Mouse (Mus musculus): ENCODE measurements at regions not wholly inside any gene's neighbourhood (a gene's known extent, or its start where the extent isn't known, plus 50 kb on each side); places are given as distances from the start of the nearest gene placed in this dataset.

- Histone ChIP-seq H3K4me1 (no peaks in the 10 kb centered on the region), H3K36me3 (no peaks in the 10 kb centered on the region), H3K4me3 (replicated peaks) (no peak overlapping the region), H3K9ac (no peak overlapping the region), H3K4me2 (replicated peaks) (no peak overlapping the region), H3K27ac (replicated peaks) (no peak overlapping the region), H3K9me3 (replicated peaks) (no peaks in the 10 kb centered on the region), H3K27me3 (no peaks in the 10 kb centered on the region)
- ATAC-seq (ENCODE audit: insufficient number of reproducible peaks, low FRiP score, low TSS enrichment, low read depth): no peak
- WGBS: 62% methylated on average over 6 of the region's 6 CpGs
These were observed 97.4 kb upstream of the Arhgap5 start for GRCm38 (mm10) chr12:52406386-52406785.

- Histone ChIP-seq H3K27me3 (no peaks in the 10 kb centered on the region), H3K4me3 (replicated peaks) (no peak overlapping the region), H3K4me1 (no peaks in the 10 kb centered on the region), H3K27ac (replicated peaks) (no peak overlapping the region), H3K36me3 (no peaks in the 10 kb centered on the region), H3K9ac (no peak overlapping the region), H3K9me3 (replicated peaks) (no peaks in the 10 kb centered on the region), H3K4me2 (replicated peaks) (no peak overlapping the region)
- ATAC-seq (ENCODE audit: insufficient number of reproducible peaks, low FRiP score, low TSS enrichment, low read depth): no peak
- WGBS: 84% methylated on average over 8 of the region's 8 CpGs
These were observed 95.4 kb upstream of the Arhgap5 start for GRCm38 (mm10) chr12:52408307-52408895.

GRCm38 (mm10) chr12:52409221-52409620 lies 94.6 kb upstream of the Arhgap5 start:
- no peaks in the 10 kb centered on the region for H3K9me3 ChIP-seq (replicated peaks)
- no peaks in the 10 kb centered on the region for H3K36me3 ChIP-seq
- H3K4me2 ChIP-seq (replicated peaks): no peak overlapping the region
- no peaks in the 10 kb centered on the region for H3K4me1 ChIP-seq
- ATAC-seq (ENCODE audit: insufficient number of reproducible peaks, low FRiP score, low TSS enrichment, low read depth): no peak
- WGBS: 68% methylated on average over 3 of the region's 3 CpGs
- H3K4me3 ChIP-seq (replicated peaks): no peak overlapping the region
- no peak overlapping the region for H3K27ac ChIP-seq (replicated peaks)
- H3K9ac ChIP-seq: no peak overlapping the region
- no peaks in the 10 kb centered on the region for H3K27me3 ChIP-seq

GRCm38 (mm10) chr12:52412172-52412571 lies 91.6 kb upstream of the Arhgap5 start:
- no peak overlapping the region for H3K4me2 ChIP-seq (replicated peaks)
- H3K27me3 ChIP-seq: no peaks in the 10 kb centered on the region
- no peak overlapping the region for H3K4me3 ChIP-seq (replicated peaks)
- H3K9me3 ChIP-seq (replicated peaks): no peaks in the 10 kb centered on the region
- no peak overlapping the region for H3K27ac ChIP-seq (replicated peaks)
- no peak overlapping the region for H3K9ac ChIP-seq
- H3K36me3 ChIP-seq: no peaks in the 10 kb centered on the region
- WGBS: 74% methylated on average over 4 of the region's 4 CpGs
- ATAC-seq (ENCODE audit: insufficient number of reproducible peaks, low FRiP score, low TSS enrichment, low read depth): no peak
- no peaks in the 10 kb centered on the region for H3K4me1 ChIP-seq

GRCm38 (mm10) chr12:52413046-52413473 lies 90.7 kb upstream of the Arhgap5 start:
- no peak overlapping the region for H3K4me2 ChIP-seq (replicated peaks)

GRCm38 (mm10) chr12:52422729-52423128 lies 81.0 kb upstream of the Arhgap5 start:
- Histone ChIP-seq H3K4me3 (replicated peaks) (no peak overlapping the region), H3K36me3 (no peaks in the 10 kb centered on the region), H3K27ac (replicated peaks) (no peak overlapping the region), H3K9ac (no peak overlapping the region), H3K27me3 (no peaks in the 10 kb centered on the region), H3K9me3 (replicated peaks) (no peaks in the 10 kb centered on the region), H3K4me1 (no peaks in the 10 kb centered on the region), H3K4me2 (replicated peaks) (no peak overlapping the region)
- 86% methylated on average over 1 of the region's 1 CpGs for WGBS
- no peak for ATAC-seq (ENCODE audit: insufficient number of reproducible peaks, low FRiP score, low TSS enrichment, low read depth)

More at GRCm38 (mm10) chr12:52413046-52413473, 90.7 kb upstream of the Arhgap5 start:
- Histone ChIP-seq H3K9ac (no peak overlapping the region), H3K27ac (replicated peaks) (0 out of 2 replicates have a peak overlapping the region, but pooled peaks have one; percentile 28), H3K27me3 (no peaks in the 10 kb centered on the region), H3K9me3 (replicated peaks) (no peaks in the 10 kb centered on the region), H3K4me1 (no peaks in the 10 kb centered on the region), H3K4me3 (replicated peaks) (no peak overlapping the region), H3K36me3 (no peaks in the 10 kb centered on the region)
- no peak for ATAC-seq (ENCODE audit: insufficient number of reproducible peaks, low FRiP score, low TSS enrichment, low read depth)
- WGBS: 19% methylated on average over 8 of the region's 8 CpGs

- no peak for ATAC-seq (ENCODE audit: insufficient number of reproducible peaks, low FRiP score, low TSS enrichment, low read depth)
- Histone ChIP-seq H3K4me3 (replicated peaks) (no peak overlapping the region), H3K36me3 (no peaks in the 10 kb centered on the region), H3K9ac (no peak overlapping the region), H3K4me2 (replicated peaks) (no peak overlapping the region), H3K27ac (replicated peaks) (no peak overlapping the region), H3K4me1 (no peaks in the 10 kb centered on the region), H3K27me3 (no peaks in the 10 kb centered on the region), H3K9me3 (replicated peaks) (no peaks in the 10 kb centered on the region)
- 75% methylated on average over 3 of the region's 3 CpGs for WGBS
These were observed 79.3 kb upstream of the Arhgap5 start for GRCm38 (mm10) chr12:52424336-52425034.

GRCm38 (mm10) chr12:52429935-52430334 lies 73.8 kb upstream of the Arhgap5 start:
- 73% methylated on average over 5 of the region's 5 CpGs for WGBS
- no peaks in the 10 kb centered on the region for H3K4me1 ChIP-seq
- H3K4me2 ChIP-seq (replicated peaks): no peak overlapping the region
- ATAC-seq (ENCODE audit: insufficient number of reproducible peaks, low FRiP score, low TSS enrichment, low read depth): no peak
- no peaks in the 10 kb centered on the region for H3K27me3 ChIP-seq
- H3K9me3 ChIP-seq (replicated peaks): no peaks in the 10 kb centered on the region
- no peaks in the 10 kb centered on the region for H3K36me3 ChIP-seq
- H3K9ac ChIP-seq: no peak overlapping the region
- no peak overlapping the region for H3K4me3 ChIP-seq (replicated peaks)
- H3K27ac ChIP-seq (replicated peaks): no peak overlapping the region

GRCm38 (mm10) chr12:52431933-52432332 lies 71.8 kb upstream of the Arhgap5 start:
- ATAC-seq (ENCODE audit: insufficient number of reproducible peaks, low FRiP score, low TSS enrichment, low read depth): no peak
- Histone ChIP-seq H3K27me3 (no peaks in the 10 kb centered on the region), H3K9ac (no peak overlapping the region), H3K4me2 (replicated peaks) (no peak overlapping the region), H3K4me3 (replicated peaks) (no peak overlapping the region), H3K27ac (replicated peaks) (no peak overlapping the region), H3K36me3 (no peaks in the 10 kb centered on the region), H3K9me3 (replicated peaks) (no peaks in the 10 kb centered on the region), H3K4me1 (no peaks in the 10 kb centered on the region)
- WGBS: 85% methylated on average over 3 of the region's 3 CpGs

- Histone ChIP-seq H3K36me3 (no peaks in the 10 kb centered on the region), H3K9me3 (replicated peaks) (no peaks in the 10 kb centered on the region), H3K27ac (replicated peaks) (no peak overlapping the region), H3K27me3 (no peaks in the 10 kb centered on the region), H3K4me2 (replicated peaks) (no peak overlapping the region), H3K9ac (no peak overlapping the region), H3K4me1 (no peaks in the 10 kb centered on the region), H3K4me3 (replicated peaks) (no peak overlapping the region)
- 50% methylated on average over 2 of the region's 2 CpGs for WGBS
- no peak for ATAC-seq (ENCODE audit: insufficient number of reproducible peaks, low FRiP score, low TSS enrichment, low read depth)
These were observed 69.8 kb upstream of the Arhgap5 start for GRCm38 (mm10) chr12:52434021-52434420.

GRCm38 (mm10) chr12:52435321-52435720 lies 68.5 kb upstream of the Arhgap5 start:
- H3K9ac ChIP-seq: no peak overlapping the region
- no peaks in the 10 kb centered on the region for H3K9me3 ChIP-seq (replicated peaks)
- no peak overlapping the region for H3K4me3 ChIP-seq (replicated peaks)
- 61% methylated on average over 5 of the region's 5 CpGs for WGBS
- no peak overlapping the region for H3K4me2 ChIP-seq (replicated peaks)
- H3K27me3 ChIP-seq: no peaks in the 10 kb centered on the region
- ATAC-seq (ENCODE audit: insufficient number of reproducible peaks, low FRiP score, low TSS enrichment, low read depth): no peak
- H3K36me3 ChIP-seq: no peaks in the 10 kb centered on the region
- H3K27ac ChIP-seq (replicated peaks): no peak overlapping the region
- no peaks in the 10 kb centered on the region for H3K4me1 ChIP-seq

- ATAC-seq (ENCODE audit: insufficient number of reproducible peaks, low FRiP score, low TSS enrichment, low read depth): no peak
- Histone ChIP-seq H3K4me2 (replicated peaks) (no peak overlapping the region), H3K9ac (no peak overlapping the region), H3K27me3 (no peaks in the 10 kb centered on the region), H3K4me3 (replicated peaks) (no peak overlapping the region), H3K27ac (replicated peaks) (no peak overlapping the region), H3K36me3 (no peaks in the 10 kb centered on the region), H3K4me1 (no peaks in the 10 kb centered on the region), H3K9me3 (replicated peaks) (no peaks in the 10 kb centered on the region)
- WGBS: 57% methylated on average over 16 of the region's 16 CpGs
These were observed 68.0 kb upstream of the Arhgap5 start for GRCm38 (mm10) chr12:52435795-52436211.

Data from embryonic facial prominence, embryonic 15.5 days (tissue).